Mouse (Mus musculus) splenic B cell, adult 2 months (primary cell): ENCODE data around the gene Baz2b.

Experiments used
- DNase-seq: peaks from one replicate; pipeline ENCODE4 v3.0.0-alpha.2; 2011; ENCODE audit warnings: low read depth, low spot score
- H3K27me3 ChIP-seq: 2 replicates; pipeline ENCODE4 v1.6.1; 2012; ENCODE audit warnings: mild to moderate bottlenecking, low read length, moderate library complexity, mixed read lengths; ENCODE audit not compliant: control insufficient read depth, poor library complexity, insufficient read depth, severe bottlenecking
- H3K36me3 ChIP-seq: 2 replicates; pipeline ENCODE4 v1.6.1; 2012; ENCODE audit warnings: mild to moderate bottlenecking, low read length, moderate library complexity, mixed read lengths; ENCODE audit not compliant: control insufficient read depth, poor library complexity, insufficient read depth, severe bottlenecking

The Baz2b gene

GRCm38 (mm10) chr2:60049351-60049750 lies 160.3 kb downstream of the Baz2b start:
- no peak for DNase-seq
- no peaks in the 10 kb centered on the region for H3K27me3 ChIP-seq

GRCm38 (mm10) chr2:60045995-60046394 lies 163.6 kb downstream of the Baz2b start:
- H3K36me3 ChIP-seq = no peaks in the 10 kb centered on the region
- no peaks in the 10 kb centered on the region for H3K27me3 ChIP-seq
- peak; percentile 59 for DNase-seq

More at GRCm38 (mm10) chr2:60049351-60049750, 160.3 kb downstream of the Baz2b start:
- H3K36me3 ChIP-seq = no peaks in the 10 kb centered on the region

- H3K36me3 ChIP-seq = no peaks in the 10 kb centered on the region
- DNase-seq = peak; percentile 38
- H3K27me3 ChIP-seq = no peaks in the 10 kb centered on the region
Observed at GRCm38 (mm10) chr2:60044988-60045387, 164.7 kb downstream of the Baz2b start.

- Histone ChIP-seq H3K36me3 (no peaks in the 10 kb centered on the region), H3K27me3 (no peaks in the 10 kb centered on the region)
- DNase-seq = peak; percentile 33
Observed at GRCm38 (mm10) chr2:60044540-60044939, 165.1 kb downstream of the Baz2b start.

- no peaks in the 10 kb centered on the region for H3K36me3 ChIP-seq
- no peaks in the 10 kb centered on the region for H3K27me3 ChIP-seq
- no peak for DNase-seq
Observed at GRCm38 (mm10) chr2:60042699-60043098, 166.9 kb downstream of the Baz2b start.

- no peak for DNase-seq
- Histone ChIP-seq H3K27me3 (no peaks in the 10 kb centered on the region), H3K36me3 (no peaks in the 10 kb centered on the region)
Observed at GRCm38 (mm10) chr2:60041485-60042274, 168.0 kb downstream of the Baz2b start.

GRCm38 (mm10) chr2:60040162-60040561 lies 169.5 kb downstream of the Baz2b start:
- Histone ChIP-seq H3K27me3 (no peaks in the 10 kb centered on the region), H3K36me3 (no peaks in the 10 kb centered on the region)
- no peak for DNase-seq

- no peaks in the 10 kb centered on the region for H3K36me3 ChIP-seq
- peak; percentile 60 for DNase-seq
- no peaks in the 10 kb centered on the region for H3K27me3 ChIP-seq
Observed at GRCm38 (mm10) chr2:60037011-60037551, 172.6 kb downstream of the Baz2b start.

GRCm38 (mm10) chr2:60036361-60036760 lies 173.3 kb downstream of the Baz2b start:
- no peak for DNase-seq
- H3K36me3 ChIP-seq = no peaks in the 10 kb centered on the region
- H3K27me3 ChIP-seq = no peaks in the 10 kb centered on the region

- 0 out of 2 replicates have a peak, but pooled peaks cover 1% of the 10 kb centered on the region for H3K36me3 ChIP-seq
- DNase-seq = no peak
- no peaks in the 10 kb centered on the region for H3K27me3 ChIP-seq
Observed at GRCm38 (mm10) chr2:60030991-60031390, 178.6 kb downstream of the Baz2b start.

GRCm38 (mm10) chr2:60029020-60029419 lies 180.6 kb downstream of the Baz2b start:
- H3K27me3 ChIP-seq = no peaks in the 10 kb centered on the region
- 0 out of 2 replicates have a peak, but pooled peaks cover 1% of the 10 kb centered on the region for H3K36me3 ChIP-seq
- DNase-seq = no peak

GRCm38 (mm10) chr2:60027166-60027565 lies 182.5 kb downstream of the Baz2b start:
- H3K36me3 ChIP-seq = 0 out of 2 replicates have a peak, but pooled peaks cover 1% of the 10 kb centered on the region
- DNase-seq = no peak
- H3K27me3 ChIP-seq = no peaks in the 10 kb centered on the region

GRCm38 (mm10) chr2:60026554-60026953 lies 183.1 kb downstream of the Baz2b start:
- DNase-seq = no peak
- no peaks in the 10 kb centered on the region for H3K27me3 ChIP-seq
- H3K36me3 ChIP-seq = 0 out of 2 replicates have a peak, but pooled peaks cover 1% of the 10 kb centered on the region

- DNase-seq = no peak
- H3K27me3 ChIP-seq = no peaks in the 10 kb centered on the region
- no peaks in the 10 kb centered on the region for H3K36me3 ChIP-seq
Observed at GRCm38 (mm10) chr2:60023777-60024176, 185.9 kb downstream of the Baz2b start.

- no peak for DNase-seq
- no peaks in the 10 kb centered on the region for H3K36me3 ChIP-seq
- H3K27me3 ChIP-seq = no peaks in the 10 kb centered on the region
Observed at GRCm38 (mm10) chr2:60021556-60021955, 188.1 kb downstream of the Baz2b start.
